Mouse (Mus musculus) T-cell, adult 2 months (primary cell): Measurements from ENCODE around the gene Usp10.

Source experiments
- DNase-seq: peaks from one replicate; pipeline ENCODE4 v3.0.0; 2022; ENCODE audit warnings: low spot score

Gene Usp10

GRCm38 (mm10) chr8:119909944-119910546 lies at the start of gene Usp10:
Usp10 (plus strand) TSS chr8:119910360.
- DNase-seq: peak; percentile 12

GRCm38 (mm10) chr8:119861706-119862389 lies 48.3 kb upstream of the Usp10 start, which contains the start of gene Klhl36:
Klhl36 (plus strand) TSS chr8:119862266.
- peak; percentile 95 for DNase-seq

- no peak for DNase-seq
Observed at GRCm38 (mm10) chr8:119862390-119862734, 47.8 kb upstream of the Usp10 start.

GRCm38 (mm10) chr8:119862749-119863148 lies 47.4 kb upstream of the Usp10 start:
- no peak for DNase-seq

- no peak for DNase-seq
Observed at GRCm38 (mm10) chr8:119869616-119870015, 40.5 kb upstream of the Usp10 start.

GRCm38 (mm10) chr8:119873181-119873580 lies 37.0 kb upstream of the Usp10 start:
- no peak for DNase-seq

GRCm38 (mm10) chr8:119881301-119881700 lies 28.9 kb upstream of the Usp10 start:
- DNase-seq: no peak

GRCm38 (mm10) chr8:119881917-119882316 lies 28.2 kb upstream of the Usp10 start:
- DNase-seq: no peak

GRCm38 (mm10) chr8:119883281-119883680 lies 26.9 kb upstream of the Usp10 start:
- no peak for DNase-seq

GRCm38 (mm10) chr8:119885612-119886011 lies 24.5 kb upstream of the Usp10 start:
- no peak for DNase-seq

- no peak for DNase-seq
Observed at GRCm38 (mm10) chr8:119887130-119887529, 23.0 kb upstream of the Usp10 start.

- DNase-seq: no peak
Observed at GRCm38 (mm10) chr8:119888012-119888411, 22.1 kb upstream of the Usp10 start.

- DNase-seq: no peak
Observed at GRCm38 (mm10) chr8:119897069-119897468, 13.1 kb upstream of the Usp10 start.

- DNase-seq: peak; percentile 39
Observed at GRCm38 (mm10) chr8:119897933-119898332, 12.2 kb upstream of the Usp10 start.

GRCm38 (mm10) chr8:119901349-119901748 lies 8.8 kb upstream of the Usp10 start:
- no peak for DNase-seq

- no peak for DNase-seq
Observed at GRCm38 (mm10) chr8:119901952-119902351, 8.2 kb upstream of the Usp10 start.

- DNase-seq: no peak
Observed at GRCm38 (mm10) chr8:119904323-119904911, 5.7 kb upstream of the Usp10 start.

- peak; percentile 90 for DNase-seq
Observed at GRCm38 (mm10) chr8:119910547-119911257, 542 bp downstream of the Usp10 start, which contains the start of gene Gm20388. Gm20388 (plus strand) TSS chr8:119910841.

- no peak for DNase-seq
Observed at GRCm38 (mm10) chr8:119911258-119911962, 1.2 kb downstream of the Usp10 start.

- no peak for DNase-seq
Observed at GRCm38 (mm10) chr8:119912643-119913042, 2.5 kb downstream of the Usp10 start.

GRCm38 (mm10) chr8:119913181-119913580 lies 3.0 kb downstream of the Usp10 start:
- DNase-seq: no peak

- no peak for DNase-seq
Observed at GRCm38 (mm10) chr8:119914161-119914560, 4.0 kb downstream of the Usp10 start.
